Mouse (Mus musculus) brain, embryonic 14.5 days (tissue): ENCODE measurements around the gene Rbbp5.

ENCODE experiments used
- CTCF ChIP-seq: fragments of 200-500 bp; IDR thresholded peaks from 2 replicates; pipeline ENCODE4 v1.5.1; 2012; ENCODE audit warnings: inconsistent platforms, mild to moderate bottlenecking, moderate library complexity, borderline replicate concordance; ENCODE audit not compliant: insufficient read depth, insufficient read length; ENCODE audit errors: extremely low read depth
- POLR2A ChIP-seq: fragments of 200-500 bp; IDR thresholded peaks from 2 replicates; pipeline ENCODE4 v1.6.1; 2012; ENCODE audit warnings: mild to moderate bottlenecking, inconsistent platforms, borderline replicate concordance; ENCODE audit not compliant: poor library complexity, insufficient read depth, insufficient read length, severe bottlenecking; ENCODE audit errors: extremely low read depth

DNA sequence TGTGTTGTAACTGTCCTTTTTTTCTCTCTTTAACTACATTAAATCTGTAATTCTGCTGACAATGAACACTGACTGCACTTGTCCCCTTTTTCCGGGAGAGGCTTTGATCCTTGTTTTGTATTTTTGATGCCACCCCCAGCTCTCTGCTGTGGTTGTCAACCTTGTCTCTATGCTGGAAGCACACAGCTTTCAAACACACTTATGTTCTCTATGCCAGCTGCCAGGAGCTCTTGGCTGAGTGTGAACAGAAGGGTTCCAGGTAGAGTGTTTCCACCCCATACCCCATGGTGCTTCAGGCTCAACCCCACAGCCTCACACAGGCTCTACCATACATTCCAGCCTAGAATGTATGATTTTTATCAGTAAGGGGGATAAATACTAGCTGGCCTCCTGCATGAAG lies 2.7 kb upstream of the Rbbp5 start:
- TF ChIP-seq POLR2A (no peak), CTCF (no peak)
